Comparison of ENCODE assay signal across 9 mouse cellular contexts in the genomic region with DNA sequence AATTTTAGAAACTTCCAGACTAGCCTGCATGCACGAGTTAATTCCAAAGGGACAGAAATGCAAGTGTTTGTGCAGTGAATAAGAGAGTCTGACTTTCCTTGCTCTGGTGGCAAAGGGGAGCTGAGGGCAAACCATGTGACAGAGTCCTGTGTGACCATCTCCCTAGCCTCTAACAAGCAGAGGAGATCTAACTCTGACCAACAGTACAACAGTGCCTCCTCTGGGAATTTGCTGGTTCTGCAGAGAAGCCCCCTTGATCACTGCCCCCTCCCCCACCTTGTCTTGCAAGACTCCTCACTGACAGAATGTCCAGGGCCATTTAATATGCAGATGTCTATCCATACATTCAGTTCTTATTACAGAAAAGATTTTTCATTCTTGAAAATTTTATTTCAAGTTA. TPM values are rescaled to one million over a fixed set of nuclear protein-coding genes. Genes with fewer than 3 reads are reported as not detected.
DNase-seq lines count a peak whose midpoint lies in the region; ATAC-seq lines count a peak whose summit lies in the region.
"Had no signal": no experiment of that assay in that cellular context is flagged by ENCODE, and none has a peak within 500 bp of the region (broad histone marks: within the 10 kb centered on the region; RNA-seq: fewer than 3 reads in every experiment).

No protein-coding gene starts in this region.

- H3K9me3 ChIP-seq in kidney, embryonic 15.5 days (replicated peaks): no peaks in the 10 kb centered on the region
- no peaks in the 10 kb centered on the region for H3K9me3 ChIP-seq in hindbrain, embryonic 12.5 days (replicated peaks)
- H3K9me3 ChIP-seq in neural tube, embryonic 12.5 days: no peaks in the 10 kb centered on the region

- H3K4me1 ChIP-seq in kidney, embryonic 15.5 days: peaks cover 9% of the 10 kb centered on the region
- H3K4me1 ChIP-seq in hindbrain, embryonic 12.5 days: peaks cover 10% of the 10 kb centered on the region
- no peaks in the 10 kb centered on the region for H3K4me1 ChIP-seq in neural tube, embryonic 12.5 days

- no peaks in the 10 kb centered on the region for H3K36me3 ChIP-seq in kidney, embryonic 15.5 days
- H3K36me3 ChIP-seq in hindbrain, embryonic 12.5 days: no peaks in the 10 kb centered on the region
- no peaks in the 10 kb centered on the region for H3K36me3 ChIP-seq in neural tube, embryonic 12.5 days

- 13% methylated on average over 1 of the region's 1 CpGs for WGBS in kidney, embryonic 15.5 days
- 10% methylated on average over 1 of the region's 1 CpGs for WGBS in hindbrain, embryonic 12.5 days
- WGBS in neural tube, embryonic 12.5 days: 15% methylated on average over 1 of the region's 1 CpGs

- DNase-seq in kidney, adult 8-10 months: no peak
- DNase-seq in cerebellum, postnatal 25 days: peak; percentile 77 to 88
- DNase-seq in heart, adult 18-20 months: no peak
- no peak for DNase-seq in kidney, postnatal 14 days

- H3K27ac ChIP-seq in kidney, embryonic 15.5 days: no peak overlapping the region
- no peak overlapping the region for H3K27ac ChIP-seq in hindbrain, embryonic 12.5 days
- no peak overlapping the region for H3K27ac ChIP-seq in neural tube, embryonic 12.5 days

- H3K27me3 ChIP-seq in kidney, embryonic 15.5 days: peaks cover 26% of the 10 kb centered on the region
- H3K27me3 ChIP-seq in hindbrain, embryonic 12.5 days: no peaks in the 10 kb centered on the region; the same call in 1 of the 2 replicates
- H3K27me3 ChIP-seq in neural tube, embryonic 12.5 days (replicated peaks): no peaks in the 10 kb centered on the region

- H3K4me2 ChIP-seq in kidney, embryonic 15.5 days: no peak overlapping the region
- H3K4me2 ChIP-seq in hindbrain, embryonic 12.5 days (replicated peaks): no peak overlapping the region
- no peak overlapping the region for H3K4me2 ChIP-seq in neural tube, embryonic 12.5 days (replicated peaks)

- H3K9ac ChIP-seq in kidney, embryonic 15.5 days: no peak overlapping the region
- no peak overlapping the region for H3K9ac ChIP-seq in hindbrain, embryonic 12.5 days
- H3K9ac ChIP-seq in neural tube, embryonic 12.5 days: no peak overlapping the region

- H3K4me3 ChIP-seq in kidney, embryonic 15.5 days (replicated peaks): no peak overlapping the region
- H3K4me3 ChIP-seq in hindbrain, embryonic 12.5 days: no peak overlapping the region
- no peak overlapping the region for H3K4me3 ChIP-seq in neural tube, embryonic 12.5 days
- H3K4me3 ChIP-seq: erythroblast, embryonic 14.5 days had no signal

- peak; percentile 61; the same call in 1 of the 2 replicates for ATAC-seq in kidney, embryonic 15.5 days (replicated peaks; ENCODE audit: low FRiP score)
- 0 out of 2 replicates have a peak, but pooled peaks have one; percentile 24 for ATAC-seq in hindbrain, embryonic 12.5 days (ENCODE audit: low FRiP score)
- ATAC-seq in neural tube, embryonic 12.5 days (ENCODE audit: low FRiP score, low read depth): peak; percentile 49; the same call in 1 of the 2 replicates
- ATAC-seq in megakaryocyte progenitor cell, adult 5-6 weeks (replicated peaks; ENCODE audit: poor library complexity): no peak

RNA-seq across cellular contexts. Expression of gene Cdh7, which starts 3.2 kb away (rescaled TPM):
- polyA plus RNA-seq in kidney, embryonic 15.5 days (2015; fragmentation: Nextera tagmentation; extraction: Ambion mirVana): 0.14 and 0.18 TPM in 2 replicates
- 4.7 and 5.0 TPM in 2 replicates for polyA plus RNA-seq in hindbrain, embryonic 12.5 days (2016; fragmentation: Nextera tagmentation; extraction: Ambion mirVana)
- 6.5 and 8.4 TPM in 2 replicates for polyA plus RNA-seq in neural tube, embryonic 12.5 days (2016; fragmentation: Nextera tagmentation; extraction: Ambion mirVana)
- not detected in 2 replicates for total RNA-seq in megakaryocyte progenitor cell, adult 5-6 weeks (2015)
- not detected in 2 replicates for total RNA-seq in megakaryocyte progenitor cell, adult 5-6 weeks (2017)
- total RNA-seq in heart, adult 18-20 months (2021): not detected
- polyA plus RNA-seq: erythroblast, embryonic 14.5 days had no signal

Comparison
In these comparisons a context has a peak if more than half of its experiments do, and no peak if none do; other contexts are left out.
1. DNase-seq: peak in cerebellum, postnatal 25 days (2 of 2); none in kidney, adult 8-10 months (0 of 2), heart, adult 18-20 months (0 of 2) and kidney, postnatal 14 days (single experiment).